ENCODE assay signal across 8 mouse cellular contexts in the genomic region with DNA sequence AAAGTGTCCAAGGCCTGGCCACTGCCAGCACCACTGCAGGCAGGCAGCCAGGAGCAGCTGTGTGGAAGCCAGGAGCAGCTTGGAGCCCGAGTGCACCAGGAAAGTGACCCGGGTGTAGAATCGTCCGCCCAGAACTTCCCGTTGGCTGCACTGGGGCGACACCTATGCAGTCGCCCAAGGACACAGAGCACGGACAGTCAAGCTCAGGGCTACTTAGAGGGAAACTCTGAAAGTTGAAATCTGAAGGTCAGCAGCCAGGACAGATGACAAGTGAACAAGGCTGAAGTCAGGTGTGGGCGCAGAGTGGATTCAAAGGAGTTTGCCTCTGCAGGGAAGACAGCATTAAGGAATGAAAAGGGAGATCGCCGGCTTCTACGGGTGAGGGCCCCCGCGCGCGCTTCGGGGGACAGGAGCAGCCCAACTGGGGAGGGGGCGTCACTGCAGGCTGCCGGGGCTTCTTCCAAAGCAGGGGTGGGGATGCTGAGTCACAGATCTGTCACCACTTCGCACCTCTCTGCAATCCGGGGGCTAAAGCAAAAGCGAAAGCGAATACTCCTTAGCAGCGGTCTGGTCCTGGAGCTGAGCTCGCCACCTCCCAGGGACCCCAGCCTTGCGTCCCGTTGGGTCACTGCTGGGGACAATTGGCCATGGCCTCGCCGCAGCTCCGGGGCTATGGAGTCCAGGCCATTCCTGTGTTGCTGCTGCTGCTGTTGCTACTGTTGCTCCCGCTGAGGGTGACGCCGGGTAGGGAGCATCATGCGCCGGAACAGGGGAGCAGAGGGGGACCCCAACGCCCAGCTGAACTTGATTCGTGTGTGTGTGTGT. TPM values are rescaled to one million over a fixed set of nuclear protein-coding genes. Genes with fewer than 3 reads are reported as not detected.
A peak's percentile ranks its signal among the peaks of the same experiment; 100 is the strongest.
DNase-seq lines count a peak whose midpoint lies in the region; ATAC-seq and TF ChIP-seq lines count a peak whose summit lies in the region.

A gene (plus strand): TSS at position 90 of the 825 bp plus-strand sequence.

- H3K4me1 ChIP-seq in embryonic facial prominence, embryonic 14.5 days (ENCODE audit: control insufficient read depth, insufficient read depth, low read length) = peaks cover 10% of the 10 kb centered on the region
- peaks cover 8% of the 10 kb centered on the region for H3K4me1 ChIP-seq in heart, adult 2 months (ENCODE audit: control insufficient read depth, insufficient read depth, low read length)
- H3K4me1 ChIP-seq in kidney, adult 2 months (ENCODE audit: control insufficient read depth, insufficient read depth, low read length) = no peaks in the 10 kb centered on the region; the same call in 1 of the 2 replicates
- peaks cover 10% of the 10 kb centered on the region for H3K4me1 ChIP-seq in limb, embryonic 15.5 days
- H3K4me1 ChIP-seq in midbrain, embryonic 16.5 days (ENCODE audit: control insufficient read depth, insufficient read depth, low read length) = peaks cover 12% of the 10 kb centered on the region

- TF ChIP-seq EP300 in heart, adult 2 months (IDR thresholded peaks at IDR 0.05; ENCODE audit: insufficient read depth, low read depth, low read length) = 0 out of 2 replicates have a peak, but pooled peaks have one; percentile 43

- H3K4me2 ChIP-seq in embryonic facial prominence, embryonic 14.5 days (ENCODE audit: low read depth, low read length) = peak within 1 kb of the TSS; percentile 99
- H3K4me2 ChIP-seq in limb, embryonic 15.5 days = peak within 1 kb of the TSS; percentile 96
- peak within 1 kb of the TSS; percentile 100 for H3K4me2 ChIP-seq in midbrain, embryonic 16.5 days (ENCODE audit: low read length)

- peak within 1 kb of the TSS; percentile 67 for H3K4me3 ChIP-seq in embryonic facial prominence, embryonic 14.5 days (ENCODE audit: low read depth, low read length)
- peak within 1 kb of the TSS; percentile 96 for H3K4me3 ChIP-seq in heart, adult 2 months
- peak within 1 kb of the TSS; percentile 65 for H3K4me3 ChIP-seq in kidney, adult 2 months (ENCODE audit: insufficient read depth, low read depth, low read length)
- H3K4me3 ChIP-seq in limb, embryonic 15.5 days = peak within 1 kb of the TSS; percentile 64
- peak within 1 kb of the TSS; percentile 53 for H3K4me3 ChIP-seq in midbrain, embryonic 16.5 days (ENCODE audit: low read depth, low read length)

- intact Hi-C loops in heart, adult 2 months (cut with DNase I) = loop anchor here (5.0 kb wide), 2 partner anchors 72 to 103 kb away; a partner anchor contains a TSS

- peak; percentile 84 for DNase-seq in 3134 (ENCODE audit: extremely low read depth, insufficient read length, low spot score)
- DNase-seq in adrenal gland, adult 2 months = peak; percentile 89
- DNase-seq in embryonic facial prominence, embryonic 14.5 days (ENCODE audit: low spot score) = peak; percentile 43
- DNase-seq in heart, adult 2 months = peak; percentile 86 to 91
- DNase-seq in kidney, adult 2 months = peak; percentile 97
- DNase-seq in spleen, postnatal 14 days (ENCODE audit: low spot score in 2 of 2) = peak; percentile 9 to 18

- no peaks in the 10 kb centered on the region for H3K9me3 ChIP-seq in embryonic facial prominence, embryonic 14.5 days (ENCODE audit: control insufficient read depth, low read length)
- H3K9me3 ChIP-seq in limb, embryonic 15.5 days = no peaks in the 10 kb centered on the region
- H3K9me3 ChIP-seq in midbrain, embryonic 16.5 days (replicated peaks; ENCODE audit: control insufficient read depth, low read length, poor library complexity, severe bottlenecking) = no peaks in the 10 kb centered on the region

- TF ChIP-seq CTCF in heart, adult 2 months (IDR thresholded peaks at IDR 0.05) = no peak; the same call in 1 of the 2 replicates
- TF ChIP-seq CTCF in kidney, adult 2 months (conservative IDR thresholded peaks at IDR 0.05; ENCODE audit: insufficient read depth, insufficient read length, low read depth, low read length) = 0 out of 2 replicates have a peak, but pooled peaks have one; percentile 4

- H3K27ac ChIP-seq in embryonic facial prominence, embryonic 14.5 days (replicated peaks; ENCODE audit: low read depth, low read length) = no peak within 1 kb of the TSS
- H3K27ac ChIP-seq in heart, adult 2 months = peak within 1 kb of the TSS; percentile 91
- H3K27ac ChIP-seq in kidney, adult 2 months (ENCODE audit: insufficient read depth, low read depth, low read length) = peak within 1 kb of the TSS; percentile 81
- H3K27ac ChIP-seq in limb, embryonic 15.5 days = peak within 1 kb of the TSS; percentile 11; the same call in 1 of the 2 replicates
- no peak within 1 kb of the TSS for H3K27ac ChIP-seq in midbrain, embryonic 16.5 days (ENCODE audit: low read length)

- H3K9ac ChIP-seq in embryonic facial prominence, embryonic 14.5 days (ENCODE audit: low read depth, low read length) = peak within 1 kb of the TSS; percentile 68
- H3K9ac ChIP-seq in heart, adult 2 months (ENCODE audit: low read depth, low read length) = peak within 1 kb of the TSS; percentile 94
- H3K9ac ChIP-seq in limb, embryonic 15.5 days = peak within 1 kb of the TSS; percentile 39
- peak within 1 kb of the TSS; percentile 63 for H3K9ac ChIP-seq in midbrain, embryonic 16.5 days (ENCODE audit: low read depth, low read length)

- H3K36me3 ChIP-seq in embryonic facial prominence, embryonic 14.5 days (ENCODE audit: control insufficient read depth, insufficient read depth, low read length) = no peaks in the 10 kb centered on the region
- H3K36me3 ChIP-seq in heart, adult 2 months (ENCODE audit: control insufficient read depth, insufficient read depth, low read length) = peaks cover 14% of the 10 kb centered on the region
- H3K36me3 ChIP-seq in kidney, adult 2 months (ENCODE audit: control insufficient read depth, insufficient read depth, low read length) = no peaks in the 10 kb centered on the region
- H3K36me3 ChIP-seq in limb, embryonic 15.5 days = no peaks in the 10 kb centered on the region
- H3K36me3 ChIP-seq in midbrain, embryonic 16.5 days (ENCODE audit: control insufficient read depth, insufficient read depth, low read length) = no peaks in the 10 kb centered on the region

- peaks cover 32% of the 10 kb centered on the region for H3K27me3 ChIP-seq in embryonic facial prominence, embryonic 14.5 days (replicated peaks; ENCODE audit: control insufficient read depth, insufficient read depth, low read length)
- H3K27me3 ChIP-seq in heart, adult 2 months (ENCODE audit: control insufficient read depth, insufficient read depth, low read length) = no peaks in the 10 kb centered on the region
- no peaks in the 10 kb centered on the region for H3K27me3 ChIP-seq in kidney, adult 2 months (replicated peaks; ENCODE audit: control insufficient read depth, insufficient read depth, low read length)
- peaks cover 5% of the 10 kb centered on the region; the same call in 1 of the 2 replicates for H3K27me3 ChIP-seq in limb, embryonic 15.5 days
- H3K27me3 ChIP-seq in midbrain, embryonic 16.5 days (ENCODE audit: control insufficient read depth, insufficient read depth, low read depth, low read length) = peaks cover 20% of the 10 kb centered on the region

- peak; percentile 61 for ATAC-seq in embryonic facial prominence, embryonic 14.5 days (ENCODE audit: low read depth)
- peak; percentile 21 for ATAC-seq in limb, embryonic 15.5 days (ENCODE audit: insufficient number of reproducible peaks, low FRiP score, low TSS enrichment, low read depth)
- ATAC-seq in midbrain, embryonic 16.5 days = peak; percentile 82

- 2% methylated on average over 32 of the region's 37 CpGs for WGBS in embryonic facial prominence, embryonic 14.5 days
- WGBS in heart, adult 2 months = under 1% methylated on average over 37 of the region's 37 CpGs
- under 1% methylated on average over 37 of the region's 37 CpGs for WGBS in kidney, adult 2 months
- WGBS in limb, embryonic 15.5 days = under 1% methylated on average over 37 of the region's 37 CpGs
- WGBS in midbrain, embryonic 16.5 days = under 1% methylated on average over 36 of the region's 37 CpGs

- peaks cover 6% of the 10 kb centered on the region for H3K79me2 ChIP-seq in heart, adult 2 months (replicated peaks; ENCODE audit: control insufficient read depth, insufficient read depth, low read length)

- TF ChIP-seq POLR2A in heart, adult 2 months (IDR thresholded peaks at IDR 0.05; ENCODE audit: insufficient read depth, low read depth, low read length) = peak; percentile 88
- peak; percentile 61 for TF ChIP-seq POLR2A in kidney, adult 2 months (IDR thresholded peaks at IDR 0.05; ENCODE audit: low read depth, low read length)

RNA-seq across cellular contexts. Expression of the gene that starts here (rescaled TPM):
- total RNA-seq in adrenal gland, adult 2 months (2021) = 10 to 100 TPM; 26.8 to 29.9 TPM
- 13.0 and 15.4 TPM in 2 replicates for polyA plus RNA-seq in adrenal gland, adult 2 months (2012; rRNA removed)
- 3.2 and 3.5 TPM in 2 replicates for polyA plus RNA-seq in embryonic facial prominence, embryonic 14.5 days (2014; fragmentation: Nextera tagmentation; extraction: Ambion mirVana)
- total RNA-seq in heart, adult 2 months (2021) = 10 to 100 TPM; 24.4 to 31.2 TPM
- polyA plus RNA-seq in heart, adult 2 months (2012; rRNA removed) = 35.3 and 51.4 TPM in 2 replicates
- polyA plus RNA-seq in kidney, adult 2 months (2012; rRNA removed) = 22.4 and 22.5 TPM in 2 replicates
- 4.4 and 5.1 TPM in 2 replicates for polyA plus RNA-seq in limb, embryonic 15.5 days (2015; fragmentation: Nextera tagmentation; extraction: Ambion mirVana)
- polyA plus RNA-seq in midbrain, embryonic 16.5 days (2015; fragmentation: Nextera tagmentation; extraction: Ambion mirVana) = 0.52 and 1.6 TPM in 2 replicates

Comparison
In these comparisons a context has a peak if more than half of its experiments do, and no peak if none do; other contexts are left out.
1. DNase-seq: peak in every context shown above with its lines; median percentile 97 in kidney, adult 2 months; 89 in adrenal gland, adult 2 months; 88 in heart, adult 2 months; 84 in 3134; 43 in embryonic facial prominence, embryonic 14.5 days; 14 in spleen, postnatal 14 days.
2. ATAC-seq: peak in every context shown above with its lines; median percentile 82 in midbrain, embryonic 16.5 days; 61 in embryonic facial prominence, embryonic 14.5 days; 21 in limb, embryonic 15.5 days.
3. H3K27ac ChIP-seq: peak in heart, adult 2 months (single experiment), kidney, adult 2 months (single experiment) and limb, embryonic 15.5 days (single experiment); none in embryonic facial prominence, embryonic 14.5 days (single experiment) and midbrain, embryonic 16.5 days (single experiment).
4. H3K9ac ChIP-seq: peak in every context shown above with its lines; median percentile 94 in heart, adult 2 months; 68 in embryonic facial prominence, embryonic 14.5 days; 63 in midbrain, embryonic 16.5 days; 39 in limb, embryonic 15.5 days.
5. Peak in every context shown above with its lines, with median percentiles within 50 percentile points of each other: H3K4me2 ChIP-seq and H3K4me3 ChIP-seq.